Mouse (Mus musculus): ENCODE results near the gene Jade2.

DNA sequence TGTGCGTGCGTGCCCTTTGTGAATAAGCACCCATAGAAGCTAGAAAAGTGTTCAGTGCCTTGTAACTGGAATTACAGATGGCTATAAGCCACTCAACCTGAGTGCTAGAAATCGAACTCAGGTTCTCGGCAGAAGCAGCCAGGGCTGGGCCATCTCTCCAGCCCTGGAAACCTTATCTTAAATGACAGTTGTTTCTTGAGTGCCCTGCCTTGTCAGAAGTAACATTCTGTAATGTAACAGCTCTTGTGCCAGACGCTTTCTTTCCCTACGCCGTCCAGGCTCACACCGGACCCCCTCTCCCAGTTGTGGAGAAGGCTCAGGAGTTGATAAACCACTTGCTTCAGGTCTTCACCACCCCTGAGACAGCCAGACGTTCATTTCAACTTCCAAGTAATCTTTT is 16.8 kb downstream of the Jade2 start:
- TF ChIP-seq POLR2A (IDR thresholded peaks at IDR 0.05; ENCODE audit: extremely low read depth, insufficient read depth, low read length) (no peak), CTCF (IDR thresholded peaks at IDR 0.05; ENCODE audit: low read depth, low read length) (no peak)
